Mouse (Mus musculus): ENCODE data around the gene Oxt. TPM values are rescaled to one million over a fixed set of nuclear protein-coding genes. Genes with fewer than 3 reads are reported as not detected.

Gene Oxt
- polyA plus RNA-seq, 1 experiment: not detected

- no peak for TF ChIP-seq POLR2A (IDR thresholded peaks at IDR 0.05; ENCODE audit: borderline replicate concordance, low read depth, low read length)
- no peak for TF ChIP-seq CTCF (IDR thresholded peaks at IDR 0.05; ENCODE audit: low read depth, low read length)
- H3K27ac ChIP-seq (ENCODE audit: insufficient read depth, low read depth, low read length): no peak overlapping the region
- H3K4me1 ChIP-seq (ENCODE audit: control insufficient read depth, insufficient read depth, low read length): no peaks in the 10 kb centered on the region
- no peak overlapping the region for H3K4me3 ChIP-seq (ENCODE audit: insufficient read depth, low read length)
Measured at GRCm38 (mm10) chr2:130577021-130577420, 1.0 kb downstream of the Oxt start.

DNA sequence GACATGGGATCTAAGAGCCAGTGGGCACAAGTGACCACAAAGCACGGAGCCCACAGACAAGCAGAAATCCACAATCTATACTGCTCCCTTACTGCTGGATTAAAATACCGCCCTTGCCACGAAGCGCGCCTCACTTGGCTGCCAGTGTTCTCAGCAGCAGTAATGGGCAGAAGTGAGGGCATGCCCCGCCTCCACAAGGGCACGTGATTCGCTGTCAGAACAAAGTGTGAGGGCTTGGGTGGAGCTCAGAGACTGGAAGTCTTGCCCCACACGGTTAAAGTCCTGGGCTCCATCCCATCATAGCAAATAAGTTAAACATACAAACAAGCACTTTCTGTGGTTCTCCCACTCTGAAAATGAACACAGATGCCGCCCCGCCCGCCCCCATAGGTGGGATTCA is 1.7 kb downstream of the Oxt start:
- no peak overlapping the region for H3K4me3 ChIP-seq (ENCODE audit: insufficient read depth, low read length)
- H3K27ac ChIP-seq (ENCODE audit: insufficient read depth, low read depth, low read length): no peak overlapping the region
- TF ChIP-seq CTCF (IDR thresholded peaks at IDR 0.05; ENCODE audit: low read depth, low read length): no peak
- TF ChIP-seq POLR2A (IDR thresholded peaks at IDR 0.05; ENCODE audit: borderline replicate concordance, low read depth, low read length): no peak
- H3K4me1 ChIP-seq (ENCODE audit: control insufficient read depth, insufficient read depth, low read length): no peaks in the 10 kb centered on the region

DNA sequence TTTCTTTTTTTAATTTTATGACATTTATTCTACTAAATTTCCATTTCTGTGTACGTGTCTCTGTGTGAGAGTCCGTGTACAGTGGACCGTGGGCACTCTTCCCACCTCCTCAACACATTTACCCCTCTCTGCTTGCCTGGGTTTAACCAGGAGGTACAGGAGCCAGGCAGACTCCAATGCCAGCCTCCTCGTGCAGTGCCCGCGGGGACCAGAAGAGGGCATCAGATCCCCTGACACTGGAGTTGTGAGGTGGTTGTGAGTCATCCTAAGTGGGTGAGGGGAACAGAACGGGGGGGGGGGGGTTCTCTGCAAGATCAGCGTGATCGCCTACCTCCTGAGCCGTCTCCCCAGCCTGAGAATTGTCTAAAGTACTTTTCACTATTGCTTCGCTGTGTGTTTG is 2.2 kb downstream of the Oxt start:
- no peak overlapping the region for H3K4me3 ChIP-seq (ENCODE audit: insufficient read depth, low read length)
- H3K4me1 ChIP-seq (ENCODE audit: control insufficient read depth, insufficient read depth, low read length): no peaks in the 10 kb centered on the region
- TF ChIP-seq POLR2A (IDR thresholded peaks at IDR 0.05; ENCODE audit: borderline replicate concordance, low read depth, low read length) (no peak), CTCF (IDR thresholded peaks at IDR 0.05; ENCODE audit: low read depth, low read length) (peak; percentile 37; the same call in 1 of the 2 replicates)
- H3K27ac ChIP-seq (ENCODE audit: insufficient read depth, low read depth, low read length): no peak overlapping the region

DNA sequence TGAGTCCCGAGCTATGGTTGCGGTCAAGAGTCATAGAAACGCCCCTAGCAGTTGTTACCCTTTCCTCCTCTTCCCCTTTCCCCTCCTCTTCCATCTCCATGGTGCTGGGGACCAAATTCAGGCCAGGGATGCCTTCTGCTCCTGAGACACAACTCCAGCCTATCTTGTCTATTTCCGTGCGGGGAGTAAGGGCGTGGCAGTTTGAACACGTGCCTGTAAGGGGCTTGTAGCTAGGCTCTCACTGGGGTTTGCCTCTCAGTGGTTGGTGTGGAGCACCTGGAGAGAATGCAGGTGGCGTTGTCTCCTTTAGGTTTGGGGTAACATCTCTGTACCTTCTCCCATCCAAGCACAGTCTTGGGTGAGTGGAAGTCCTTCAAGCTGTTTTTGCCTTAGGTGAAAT is 3.8 kb downstream of the Oxt start:
- no peak overlapping the region for H3K27ac ChIP-seq (ENCODE audit: insufficient read depth, low read depth, low read length)

GRCm38 (mm10) chr2:130581201-130581600 is 5.2 kb downstream of the Oxt start:
- Histone ChIP-seq H3K27ac (ENCODE audit: insufficient read depth, low read depth, low read length) (no peak overlapping the region), H3K4me3 (ENCODE audit: insufficient read depth, low read length) (no peak overlapping the region), H3K4me1 (ENCODE audit: control insufficient read depth, insufficient read depth, low read length) (peaks cover 9% of the 10 kb centered on the region)
- TF ChIP-seq POLR2A (IDR thresholded peaks at IDR 0.05; ENCODE audit: borderline replicate concordance, low read depth, low read length) (no peak), CTCF (IDR thresholded peaks at IDR 0.05; ENCODE audit: low read depth, low read length) (no peak)

More for the DNA sequence above, 3.8 kb downstream of the Oxt start:
- Histone ChIP-seq H3K4me1 (ENCODE audit: control insufficient read depth, insufficient read depth, low read length) (peaks cover 9% of the 10 kb centered on the region), H3K4me3 (ENCODE audit: insufficient read depth, low read length) (no peak overlapping the region)
- TF ChIP-seq CTCF (IDR thresholded peaks at IDR 0.05; ENCODE audit: low read depth, low read length): no peak
- TF ChIP-seq POLR2A (IDR thresholded peaks at IDR 0.05; ENCODE audit: borderline replicate concordance, low read depth, low read length): no peak

GRCm38 (mm10) chr2:130582552-130582951 is 6.6 kb downstream of the Oxt start, which contains the start of gene Avp:
Avp (minus strand) TSS chr2:130582554.
- H3K27ac ChIP-seq (ENCODE audit: insufficient read depth, low read depth, low read length): no peak within 1 kb of the TSS
- no peak within 1 kb of the TSS for H3K4me3 ChIP-seq (ENCODE audit: insufficient read depth, low read length)
- no peak for TF ChIP-seq POLR2A (IDR thresholded peaks at IDR 0.05; ENCODE audit: borderline replicate concordance, low read depth, low read length)
- TF ChIP-seq CTCF (IDR thresholded peaks at IDR 0.05; ENCODE audit: low read depth, low read length): no peak
- H3K4me1 ChIP-seq (ENCODE audit: control insufficient read depth, insufficient read depth, low read length): peaks cover 9% of the 10 kb centered on the region

- Histone ChIP-seq H3K4me1 (ENCODE audit: control insufficient read depth, insufficient read depth, low read length) (peaks cover 9% of the 10 kb centered on the region), H3K4me3 (ENCODE audit: insufficient read depth, low read length) (no peak overlapping the region), H3K27ac (ENCODE audit: insufficient read depth, low read depth, low read length) (no peak overlapping the region)
- TF ChIP-seq CTCF (IDR thresholded peaks at IDR 0.05; ENCODE audit: low read depth, low read length) (no peak), POLR2A (IDR thresholded peaks at IDR 0.05; ENCODE audit: borderline replicate concordance, low read depth, low read length) (no peak)
Measured at GRCm38 (mm10) chr2:130583902-130584560, 8.1 kb downstream of the Oxt start.

- TF ChIP-seq CTCF (IDR thresholded peaks at IDR 0.05; ENCODE audit: low read depth, low read length) (no peak), POLR2A (IDR thresholded peaks at IDR 0.05; ENCODE audit: borderline replicate concordance, low read depth, low read length) (no peak)
- Histone ChIP-seq H3K4me1 (ENCODE audit: control insufficient read depth, insufficient read depth, low read length) (peaks cover 9% of the 10 kb centered on the region), H3K4me3 (ENCODE audit: insufficient read depth, low read length) (no peak overlapping the region), H3K27ac (ENCODE audit: insufficient read depth, low read depth, low read length) (no peak overlapping the region)
Measured at GRCm38 (mm10) chr2:130586016-130586415, 10.0 kb downstream of the Oxt start.

DNA sequence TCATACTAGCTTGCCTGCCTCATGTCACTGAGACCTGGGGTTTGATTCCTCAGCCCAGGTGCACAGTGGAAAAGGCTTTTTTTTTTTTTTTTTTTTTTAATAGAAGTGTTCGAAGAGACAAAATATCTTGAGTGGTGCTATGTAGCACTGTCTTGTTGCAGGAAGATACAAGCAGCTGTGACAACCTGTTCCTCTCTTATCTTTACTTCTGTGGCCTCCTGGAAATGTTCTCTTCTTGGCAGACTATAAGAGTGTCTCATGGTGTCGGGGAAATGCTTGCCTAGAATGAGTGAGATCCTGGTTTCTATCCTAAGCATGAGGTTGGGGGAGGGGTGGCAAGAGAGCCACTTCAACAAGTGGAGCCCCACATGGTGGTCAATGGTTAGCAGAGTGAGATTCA is 12.4 kb downstream of the Oxt start:
- no peak for TF ChIP-seq POLR2A (IDR thresholded peaks at IDR 0.05; ENCODE audit: borderline replicate concordance, low read depth, low read length)
- no peak for TF ChIP-seq CTCF (IDR thresholded peaks at IDR 0.05; ENCODE audit: low read depth, low read length)
- H3K4me1 ChIP-seq (ENCODE audit: control insufficient read depth, insufficient read depth, low read length): peaks cover 7% of the 10 kb centered on the region
- no peak overlapping the region for H3K27ac ChIP-seq (ENCODE audit: insufficient read depth, low read depth, low read length)
- no peak overlapping the region for H3K4me3 ChIP-seq (ENCODE audit: insufficient read depth, low read length)

DNA sequence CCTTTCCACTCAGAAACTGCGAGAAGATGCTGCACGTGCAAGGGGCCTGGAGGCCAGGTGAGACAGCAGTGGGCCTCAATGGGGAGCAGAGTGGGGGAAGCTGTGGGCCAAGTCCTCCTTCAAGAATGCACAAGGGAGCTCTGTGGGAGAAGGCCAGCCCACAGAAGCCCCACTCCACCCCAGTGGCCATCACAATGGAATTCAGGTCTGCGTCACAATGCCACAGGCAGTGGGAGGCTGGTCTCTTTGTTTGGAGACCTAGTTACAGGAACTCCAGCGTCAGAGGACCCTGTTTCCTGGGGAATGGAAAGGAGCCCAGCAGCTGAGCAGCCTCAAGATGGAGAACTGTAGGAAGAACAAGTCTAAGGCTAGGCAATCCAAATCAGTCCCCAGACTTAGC is 13.2 kb downstream of the Oxt start:
- Histone ChIP-seq H3K4me3 (ENCODE audit: insufficient read depth, low read length) (no peak overlapping the region), H3K27ac (ENCODE audit: insufficient read depth, low read depth, low read length) (no peak overlapping the region), H3K4me1 (ENCODE audit: control insufficient read depth, insufficient read depth, low read length) (no peaks in the 10 kb centered on the region)
- no peak for TF ChIP-seq POLR2A (IDR thresholded peaks at IDR 0.05; ENCODE audit: borderline replicate concordance, low read depth, low read length)
- TF ChIP-seq CTCF (IDR thresholded peaks at IDR 0.05; ENCODE audit: low read depth, low read length): no peak
